12 mouse cellular contexts compared by ENCODE assay signal in genomic region chr10:120526991-120527390, GRCm38 (mm10). TPM values are rescaled to one million over a fixed set of nuclear protein-coding genes. Genes with fewer than 3 reads are reported as not detected.
"Had no signal": no experiment of that assay in that cellular context is flagged by ENCODE, and none has a peak within 500 bp of the region (broad histone marks: within the 10 kb centered on the region; RNA-seq: fewer than 3 reads in every experiment).

No protein-coding gene starts in this region.

- ATAC-seq: lung, postnatal 0 days; midbrain, embryonic 15.5 days had no signal

- H3K27me3 ChIP-seq: kidney, embryonic 15.5 days; limb, embryonic 13.5 days; liver, embryonic 15.5 days; midbrain, embryonic 15.5 days had no signal

- H3K4me1 ChIP-seq: liver, embryonic 15.5 days; midbrain, embryonic 15.5 days had no signal

- H3K36me3 ChIP-seq: kidney, embryonic 15.5 days; limb, embryonic 13.5 days; liver, embryonic 15.5 days; midbrain, embryonic 10.5 days; midbrain, embryonic 15.5 days had no signal

- H3K9me3 ChIP-seq: kidney, embryonic 15.5 days; limb, embryonic 13.5 days; liver, embryonic 15.5 days; midbrain, embryonic 10.5 days; midbrain, embryonic 15.5 days had no signal

- DNase-seq: kidney, postnatal 14 days; left cerebral cortex, postnatal 4 days; lung, adult 2 months; lung, postnatal 4 days; right cerebral cortex, postnatal 25 days; thymus, postnatal 36 days had no signal

- H3K27ac ChIP-seq: kidney, embryonic 15.5 days; limb, embryonic 13.5 days; liver, embryonic 15.5 days; midbrain, embryonic 10.5 days; midbrain, embryonic 15.5 days had no signal

- H3K4me3 ChIP-seq: kidney, embryonic 15.5 days; limb, embryonic 13.5 days; liver, embryonic 15.5 days; midbrain, embryonic 10.5 days; midbrain, embryonic 15.5 days had no signal

- H3K9ac ChIP-seq: kidney, embryonic 15.5 days; limb, embryonic 13.5 days; liver, embryonic 15.5 days; midbrain, embryonic 15.5 days had no signal

- H3K4me2 ChIP-seq: kidney, embryonic 15.5 days; limb, embryonic 13.5 days; liver, embryonic 15.5 days; midbrain, embryonic 15.5 days had no signal

RNA-seq across cellular contexts. Expression of gene Hmga2, which starts 50.7 kb away (rescaled TPM):
- polyA plus RNA-seq: lung, adult 2 months had no signal
